Mouse (Mus musculus) CH12.LX (cell line): Measurements from ENCODE around the gene Tbx1. TPM values are rescaled to one million over a fixed set of nuclear protein-coding genes. Genes with fewer than 3 reads are reported as not detected.

Experiments used
- DNase-seq: peaks from one replicate; pipeline ENCODE4 v3.0.0-alpha.2; 2013; ENCODE audit errors: extremely low read depth
- H3K27ac ChIP-seq: 2 replicates; pipeline ENCODE4 v1.5.1; 2012; ENCODE audit warnings: low read depth, mild to moderate bottlenecking, control low read depth, moderate library complexity; ENCODE audit not compliant: insufficient read depth
- H3K27me3 ChIP-seq: replicated peaks from 2 replicates; pipeline ENCODE3; 2012; ENCODE audit warnings: inconsistent platforms
- H3K36me3 ChIP-seq, 2 experiments: replicated peaks in 1 of 2; 2 replicates each; pipeline versions ENCODE3 to v1.6.1; 2012; ENCODE audit warnings: inconsistent platforms in 1 of 2, low read length in 1 of 2, mild to moderate bottlenecking in 1 of 2, mixed read lengths in 1 of 2, moderate library complexity in 1 of 2; ENCODE audit not compliant: control insufficient read depth in 1 of 2, insufficient read depth in 1 of 2
- H3K4me1 ChIP-seq, 2 experiments: 2 replicates each; pipeline ENCODE4 v1.6.1; 2012; ENCODE audit warnings: inconsistent platforms in 1 of 2, moderate library complexity in 1 of 2; ENCODE audit not compliant: insufficient read depth in 2 of 2, control insufficient read depth in 1 of 2
- H3K4me2 ChIP-seq: 2 replicates; pipeline ENCODE4 v1.6.1; 2012; ENCODE audit warnings: low read depth, mild to moderate bottlenecking, control low read depth; ENCODE audit not compliant: poor library complexity, insufficient read depth, severe bottlenecking
- H3K4me3 ChIP-seq, 3 experiments: fragments of 150-350 bp in 1 of 3; sonication (generic) in 1 of 3; replicated peaks in 1 of 3; 2 replicates each; pipeline versions ENCODE3 to v1.5.1; 2011 to 2012; ENCODE audit warnings: low read depth in 2 of 3, low read length in 2 of 3, mild to moderate bottlenecking in 2 of 3, moderate library complexity in 2 of 3, control low read depth in 1 of 3, improper control_type of control experiment in 1 of 3, inconsistent platforms in 1 of 3, mixed read lengths in 1 of 3; ENCODE audit not compliant: poor library complexity in 1 of 3
- H3K79me2 ChIP-seq: replicated peaks from 2 replicates; pipeline ENCODE4 v1.6.1; 2012; ENCODE audit warnings: mild to moderate bottlenecking, moderate library complexity; ENCODE audit not compliant: control insufficient read depth, poor library complexity, insufficient read depth, severe bottlenecking; ENCODE audit errors: extremely low read depth
- H3K9ac ChIP-seq: 2 replicates; pipeline ENCODE4 v1.6.1; 2012; ENCODE audit warnings: low read depth, mild to moderate bottlenecking, control low read depth, moderate library complexity; ENCODE audit not compliant: insufficient read depth
- H3K9me3 ChIP-seq: replicated peaks from 2 replicates; pipeline ENCODE3; 2012; ENCODE audit warnings: low read length, inconsistent platforms, mixed read lengths
- BHLHE40 ChIP-seq: IDR thresholded peaks from 2 replicates; pipeline ENCODE4 v1.6.1; 2011; ENCODE audit warnings: mild to moderate bottlenecking, low read depth, low read length, improper control_type of control experiment
- CHD1 ChIP-seq: IDR thresholded peaks from 2 replicates; pipeline ENCODE4 v1.6.1; 2012; ENCODE audit warnings: low read depth, low read length, improper control_type of control experiment, inconsistent platforms
- CTCF ChIP-seq, 2 experiments: IDR thresholded peaks in 1 of 2; conservative IDR thresholded peaks in 1 of 2; 2 replicates each; pipeline ENCODE4 v1.5.1; 2011 to 2012; ENCODE audit warnings: low read depth in 2 of 2, low read length in 2 of 2, improper control_type of control experiment in 1 of 2, inconsistent platforms in 1 of 2, mild to moderate bottlenecking in 1 of 2, moderate library complexity in 1 of 2
- ETS1 ChIP-seq: conservative IDR thresholded peaks from 2 replicates; pipeline ENCODE4 v1.6.1; 2012; ENCODE audit warnings: low read depth, mild to moderate bottlenecking, inconsistent platforms, low read length, improper control_type of control experiment, moderate library complexity
- JUND ChIP-seq: conservative IDR thresholded peaks from 2 replicates; pipeline ENCODE4 v1.6.1; 2011; ENCODE audit warnings: low read depth, low read length, improper control_type of control experiment
- KAT2A ChIP-seq: IDR thresholded peaks from 2 replicates; pipeline ENCODE4 v1.6.1; 2012; ENCODE audit warnings: low read length, improper control_type of control experiment, inconsistent platforms; ENCODE audit not compliant: insufficient replicate concordance
- MAFK ChIP-seq: IDR thresholded peaks from 2 replicates; pipeline ENCODE4 v1.6.1; 2011; ENCODE audit warnings: low read length, improper control_type of control experiment; ENCODE audit not compliant: insufficient replicate concordance
- MAX ChIP-seq: IDR thresholded peaks from 2 replicates; pipeline ENCODE4 v1.6.1; 2011; ENCODE audit warnings: low read length, improper control_type of control experiment
- MAZ ChIP-seq: IDR thresholded peaks from 2 replicates; pipeline ENCODE4 v1.6.1; 2012; ENCODE audit warnings: low read depth, mild to moderate bottlenecking, inconsistent platforms, low read length, improper control_type of control experiment, moderate library complexity
- MYC ChIP-seq: IDR thresholded peaks from 2 replicates; pipeline ENCODE4 v1.6.1; 2011; ENCODE audit warnings: low read depth, mild to moderate bottlenecking, improper control_type of control experiment, low read length
- NRF1 ChIP-seq: IDR thresholded peaks from 2 replicates; pipeline ENCODE4 v1.6.1; 2014; ENCODE audit warnings: low read depth, mild to moderate bottlenecking, inconsistent platforms, low read length, improper control_type of control experiment, moderate library complexity
- PAX5 ChIP-seq: IDR thresholded peaks from 2 replicates; pipeline ENCODE4 v1.6.1; 2012; ENCODE audit warnings: low read length, inconsistent platforms, mixed read lengths
- POLR2A ChIP-seq: IDR thresholded peaks from 2 replicates; pipeline ENCODE4 v1.6.1; 2011; ENCODE audit warnings: low read depth, mild to moderate bottlenecking, improper control_type of control experiment, low read length
- POLR2AphosphoS2 ChIP-seq: IDR thresholded peaks from 2 replicates; pipeline ENCODE4 v1.6.1; 2011; ENCODE audit warnings: low read depth, low read length, improper control_type of control experiment
- RCOR1 ChIP-seq: conservative IDR thresholded peaks from 2 replicates; pipeline ENCODE4 v1.6.1; 2012; ENCODE audit warnings: low read depth, mild to moderate bottlenecking, inconsistent platforms, low read length, improper control_type of control experiment
- SMC3 ChIP-seq: IDR thresholded peaks from 2 replicates; pipeline ENCODE4 v1.6.1; 2011; ENCODE audit warnings: low read depth, low read length, improper control_type of control experiment
- TBP ChIP-seq: conservative IDR thresholded peaks from 2 replicates; pipeline ENCODE4 v1.6.1; 2011; ENCODE audit warnings: low read depth, low read length, improper control_type of control experiment
- ZC3H11A ChIP-seq: IDR thresholded peaks from 2 replicates; pipeline ENCODE4 v1.6.1; 2012; ENCODE audit warnings: low read depth, mild to moderate bottlenecking, inconsistent platforms, low read length, improper control_type of control experiment
- ZKSCAN1 ChIP-seq: IDR thresholded peaks from 2 replicates; pipeline ENCODE4 v1.6.1; 2012; ENCODE audit warnings: low read depth, inconsistent platforms, low read length, improper control_type of control experiment, borderline replicate concordance
- ZNF384 ChIP-seq: IDR thresholded peaks from 2 replicates; pipeline ENCODE4 v1.6.1; 2012; ENCODE audit warnings: low read depth, low read length, improper control_type of control experiment, inconsistent platforms
- dilution Hi-C: fragments of 300-500 bp; cut with MboI; formaldehyde crosslinking; loops from 2 replicates; pipeline ENCODE4 v1.14.3; 2020; ENCODE audit warnings: low sequenced_read_pairs; ENCODE audit not compliant: extremely low pct_unique_long_range_greater_than_20kb, extremely low pct_ligation_motif_present
- in situ Hi-C: fragments of 300-500 bp; cut with MboI; formaldehyde crosslinking; loops from 3 replicates; pipeline ENCODE4 v1.14.3; 2019; ENCODE audit warnings: low sequenced_read_pairs, low pct_ligation_motif_present, low pct_unique_long_range_greater_than_20kb, mixed read lengths
- polyA plus RNA-seq: library from polyadenylated mRNA; unstranded; fragments of >175 nt; gene quantifications from 2 replicates; pipeline ENCODE4 v1.2.1, GENCODE M21; 2012; ENCODE audit warnings: low read depth; ENCODE audit not compliant: insufficient read length
- total RNA-seq, 2 experiments: library from RNA; depleted of rRNA; stranded (reverse); fragments of 300-350 nt in 1 of 2; fragments of >200 nt in 1 of 2; gene quantifications; 2 replicates each; pipeline ENCODE4 v1.2.3; 2012 to 2014

Gene Tbx1
- total and polyA plus RNA-seq, 3 experiments, result 0.04 TPM; not detected in 2

DNA sequence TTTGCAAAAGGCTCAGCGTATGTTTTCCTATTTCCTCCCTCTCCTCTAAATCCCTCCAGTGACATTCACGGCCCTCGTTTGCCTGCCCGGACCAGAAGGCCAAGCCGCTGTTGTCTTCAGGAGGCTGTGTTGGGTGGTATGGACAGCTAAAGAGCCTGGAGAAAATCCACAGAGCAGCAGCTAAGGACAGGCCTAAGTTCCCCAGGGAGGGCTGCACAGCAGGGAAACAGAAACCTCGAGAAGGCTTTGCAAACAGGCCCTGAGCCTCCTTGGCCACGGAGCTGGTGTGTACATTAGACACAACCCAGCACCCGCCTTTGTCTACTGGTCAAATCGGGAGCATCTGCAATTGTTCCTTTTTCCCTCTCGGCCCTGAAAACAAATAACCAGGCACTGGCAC is 4.8 kb downstream of the Tbx1 start (continued):
- no peak for TF ChIP-seq BHLHE40

DNA sequence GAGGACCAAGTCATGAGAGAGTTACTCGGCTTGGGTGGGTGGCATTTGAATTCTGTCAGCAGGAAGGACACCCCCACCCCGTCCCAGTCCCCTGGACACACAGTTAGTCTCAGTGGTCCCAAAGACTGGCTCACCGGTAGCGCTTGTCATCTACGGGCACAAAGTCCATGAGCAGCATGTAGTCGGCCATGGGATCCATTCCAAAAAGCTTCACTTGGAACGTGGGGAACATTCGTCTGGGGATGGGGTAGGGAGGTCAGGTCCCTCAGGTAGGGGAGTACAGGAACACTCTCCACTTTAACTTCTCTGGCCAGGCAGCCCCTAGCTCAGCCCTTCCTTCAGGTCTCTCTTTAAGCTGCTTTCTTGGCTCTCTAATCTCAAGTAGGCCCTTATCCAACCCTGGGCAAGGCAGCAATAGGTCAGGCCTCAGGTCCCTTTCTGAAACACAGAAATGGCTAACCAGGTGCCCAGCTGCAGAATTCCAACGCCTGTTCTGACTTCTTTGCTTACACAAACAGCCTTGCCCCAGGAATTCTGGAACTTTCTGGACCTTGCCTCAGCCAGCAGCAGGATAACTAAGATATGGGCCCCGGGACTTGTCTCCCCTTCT is 5.5 kb downstream of the Tbx1 start:
- in situ Hi-C loops (no loop called here), dilution Hi-C loops (no loop called here)
- Histone ChIP-seq H3K27me3 (peaks cover 8% of the 10 kb centered on the region), H3K79me2 (no peaks in the 10 kb centered on the region), H3K4me1 (peaks cover 0 to 4% of the 10 kb centered on the region in 2 experiments; a peak in 2 of 4 replicates), H3K9ac (no peak overlapping the region), H3K27ac (no peak overlapping the region), H3K36me3 (no peaks in the 10 kb centered on the region), H3K4me2 (no peak overlapping the region), H3K4me3 (no peak overlapping the region), H3K9me3 (peaks cover 59% of the 10 kb centered on the region)
- TF ChIP-seq ZC3H11A, result no peak
- TF ChIP-seq PAX5, result no peak
- TF ChIP-seq ZKSCAN1, result no peak
- TF ChIP-seq POLR2A, result no peak
- no peak for TF ChIP-seq TBP
- TF ChIP-seq JUND, result no peak
- no peak for TF ChIP-seq MAZ
- no peak for TF ChIP-seq MAFK
- no peak for TF ChIP-seq CHD1
- no peak for TF ChIP-seq ZNF384
- TF ChIP-seq NRF1, result no peak
- no peak for TF ChIP-seq KAT2A
- TF ChIP-seq MAX, result no peak
- TF ChIP-seq RCOR1, result no peak
- TF ChIP-seq ETS1, result no peak
- no peak for TF ChIP-seq SMC3
- no peak for TF ChIP-seq BHLHE40
- TF ChIP-seq POLR2AphosphoS2, result no peak
- TF ChIP-seq CTCF (conservative IDR thresholded peaks at IDR 0.05 in 1 of 2, IDR thresholded peaks at IDR 0.05 in 1 of 2; ENCODE audit: low read depth in 2 of 2, low read length in 2 of 2), result no peak
- TF ChIP-seq MYC, result no peak
- no peak for DNase-seq
